Mouse (Mus musculus) T-helper 2 cell (primary cell): ENCODE measurements around the gene Cblc.
"Not testable (repeated sequence)": the region's sequence is repeated elsewhere in the genome, so short reads cannot be mapped to it uniquely, and the experiment has no call there.

Source experiments
- in situ Hi-C: fragments of 300-600 bp; cut with MboI, MseI; formaldehyde crosslinking; loops from one replicate; pipeline ENCODE4 v1.15.1; 2025; ENCODE audit warnings: high pct_unique_total_duplicates

Gene Cblc

DNA sequence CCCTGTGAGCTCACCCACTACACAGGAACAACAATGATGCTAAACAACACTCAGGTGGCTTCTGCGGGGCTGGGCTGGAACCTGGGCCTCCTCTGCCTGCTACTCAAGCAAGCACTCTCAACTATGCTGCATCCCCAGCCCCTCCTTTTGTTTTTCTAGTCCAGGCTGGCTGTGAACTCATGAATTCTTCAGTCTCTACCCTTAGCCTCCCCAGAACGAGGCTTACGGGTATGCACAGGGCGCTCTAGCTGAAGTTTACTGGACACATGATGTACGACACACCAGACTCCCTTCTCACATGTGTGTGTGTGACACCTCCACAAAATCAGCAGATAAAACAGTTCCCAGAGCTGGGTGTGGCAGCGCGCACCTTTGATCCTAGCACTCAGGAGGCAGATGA lies 22.3 kb upstream of the Cblc start:
- in situ Hi-C loops, result loop anchor here (10.0 kb wide), 1 partner anchor 136 kb away; the partner anchor contains the start of gene Igsf23

GRCm38 (mm10) chr7:19818440-19818839 lies 21.8 kb upstream of the Cblc start:
- in situ Hi-C loops, result loop anchor here (10.0 kb wide), 1 partner anchor 136 kb away; the partner anchor contains the start of gene Igsf23

- in situ Hi-C loops, result loop anchor here (10.0 kb wide), 1 partner anchor 137 kb away; the partner anchor contains the start of gene Igsf23
Measured at GRCm38 (mm10) chr7:19817382-19818105, 20.9 kb upstream of the Cblc start.

DNA sequence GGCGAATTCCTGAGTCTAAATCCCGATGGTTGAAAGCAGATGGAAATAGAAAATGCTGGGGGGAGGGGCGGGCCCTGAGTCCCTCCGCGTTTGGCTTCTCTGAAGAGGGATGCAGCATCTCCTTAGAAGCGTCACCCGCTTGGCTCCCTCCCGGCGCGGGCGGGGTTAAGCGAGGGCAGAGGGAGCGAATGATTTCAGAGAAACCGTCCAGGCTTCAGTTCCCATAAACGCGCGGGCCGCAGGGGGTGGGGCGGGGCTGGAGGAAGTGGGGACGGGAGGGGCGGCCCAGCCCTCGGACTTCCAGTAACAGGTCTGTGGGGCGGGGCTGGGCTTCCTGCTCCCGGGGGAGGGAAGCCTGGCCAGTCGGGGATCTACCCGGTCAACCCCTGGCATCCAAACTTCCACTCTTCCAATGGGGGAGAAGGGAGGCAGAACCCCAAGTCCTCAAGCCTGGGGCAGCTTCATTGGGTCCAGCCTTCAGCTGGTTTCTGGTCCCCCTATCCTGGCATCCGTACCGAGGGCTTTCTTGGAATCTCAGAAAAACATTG lies 19.7 kb upstream of the Cblc start:
- in situ Hi-C loops, result loop anchor here (10.0 kb wide), 1 partner anchor 139 kb away; the partner anchor contains the start of gene Igsf23

GRCm38 (mm10) chr7:19815296-19816223 lies 19.0 kb upstream of the Cblc start:
- in situ Hi-C loops, result loop anchor here (10.0 kb wide), 1 partner anchor 139 kb away; the partner anchor contains the start of gene Igsf23

GRCm38 (mm10) chr7:19813579-19814122 lies 17.0 kb upstream of the Cblc start:
- in situ Hi-C loops, result loop anchor here (10.0 kb wide), 1 partner anchor 141 kb away; the partner anchor contains the start of gene Igsf23

GRCm38 (mm10) chr7:19813161-19813560 lies 16.6 kb upstream of the Cblc start:
- in situ Hi-C loops, result loop anchor here (10.0 kb wide), 1 partner anchor 142 kb away; the partner anchor contains the start of gene Igsf23

DNA sequence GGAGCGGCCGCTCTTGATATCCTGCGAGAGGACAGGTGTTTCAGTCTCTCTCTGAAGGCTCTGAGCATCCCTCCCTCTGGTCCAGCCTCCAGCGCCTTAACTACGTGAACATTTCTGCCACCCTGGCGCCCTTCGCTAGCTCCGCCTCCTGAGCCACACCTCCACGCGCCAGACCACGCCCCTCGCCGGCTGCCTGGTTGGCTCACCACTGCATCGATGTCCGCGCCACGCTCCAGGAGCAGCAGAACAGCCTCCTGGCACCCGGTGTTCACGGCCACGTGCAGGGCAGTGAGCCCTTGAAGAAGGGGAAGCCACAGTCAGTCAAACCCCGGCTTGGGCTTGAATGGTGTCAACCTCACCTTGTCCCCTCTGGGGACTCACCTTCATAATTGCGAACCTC lies 14.5 kb upstream of the Cblc start:
- in situ Hi-C loops, result loop anchor here (10.0 kb wide), 1 partner anchor 144 kb away; the partner anchor contains the start of gene Igsf23

DNA sequence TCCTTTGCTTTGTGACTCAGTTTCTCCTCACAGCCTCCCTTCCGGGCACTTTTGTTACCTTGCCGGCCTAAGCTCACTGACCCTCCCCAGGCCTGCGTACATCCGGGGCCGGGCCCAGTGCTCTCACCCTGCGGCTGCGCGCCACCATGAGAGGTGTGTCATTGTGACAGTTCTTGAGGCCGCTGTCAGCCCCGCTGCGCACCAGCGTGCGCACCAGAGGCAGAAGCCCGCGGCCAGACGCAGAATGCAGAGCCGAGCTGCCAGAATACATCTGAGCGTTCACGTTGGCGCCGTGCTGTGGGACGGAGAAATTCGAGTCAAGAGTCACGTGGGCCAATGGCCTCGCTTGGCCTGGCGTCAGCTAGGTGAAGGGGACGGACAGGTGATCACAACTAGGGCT lies 12.8 kb upstream of the Cblc start:
- in situ Hi-C loops, result no loop called here

GRCm38 (mm10) chr7:19806356-19806969 lies 9.9 kb upstream of the Cblc start:
- in situ Hi-C loops, result no loop called here

DNA sequence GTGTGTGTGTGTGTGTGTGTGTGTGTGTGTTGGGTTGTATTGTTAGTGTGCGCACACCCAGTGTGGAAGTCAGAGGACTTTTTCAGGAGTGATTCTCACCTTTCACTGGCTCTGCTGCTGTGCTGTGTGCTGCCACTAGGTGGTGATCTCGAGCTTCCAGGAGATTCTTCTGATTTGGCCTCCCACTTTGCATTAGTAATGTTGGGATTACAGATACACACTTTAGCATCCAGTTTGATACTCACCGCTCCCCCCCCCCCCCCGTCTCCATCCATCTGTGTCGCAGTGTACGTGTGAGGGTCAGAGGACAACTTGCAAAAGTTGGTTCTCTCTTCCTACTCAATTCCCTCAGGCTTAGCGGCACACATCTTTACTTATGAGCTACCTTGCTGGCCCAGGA lies 6.4 kb upstream of the Cblc start:
- in situ Hi-C loops, result loop anchor here (5.0 kb wide), 1 partner anchor 39 kb away; no protein-coding TSS in a partner anchor

GRCm38 (mm10) chr7:19800764-19801163 lies 4.2 kb upstream of the Cblc start:
- in situ Hi-C loops, result loop anchor here (5.0 kb wide), 1 partner anchor 42 kb away; no protein-coding TSS in a partner anchor

DNA sequence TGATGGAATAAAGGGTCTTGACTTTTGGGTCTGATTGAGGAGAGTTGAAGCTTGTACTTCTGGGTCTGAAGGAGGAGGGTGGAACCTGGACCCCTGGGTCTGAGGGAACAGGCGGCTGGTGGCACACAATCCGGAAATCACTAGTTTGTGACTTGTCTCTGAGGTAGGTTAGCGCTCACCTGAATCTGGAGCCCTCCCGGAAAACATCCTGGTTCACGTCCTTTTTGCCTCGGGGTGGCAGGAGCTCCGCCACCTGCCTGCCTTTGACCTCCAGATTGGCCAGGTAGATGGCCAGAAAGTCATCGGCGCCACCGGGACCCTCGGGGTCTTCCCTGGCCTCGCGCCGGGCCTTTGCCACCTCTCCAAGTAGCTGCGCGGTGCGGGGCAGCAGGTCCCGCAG lies 355 bp downstream of the Cblc start:
- in situ Hi-C loops, result no loop called here

DNA sequence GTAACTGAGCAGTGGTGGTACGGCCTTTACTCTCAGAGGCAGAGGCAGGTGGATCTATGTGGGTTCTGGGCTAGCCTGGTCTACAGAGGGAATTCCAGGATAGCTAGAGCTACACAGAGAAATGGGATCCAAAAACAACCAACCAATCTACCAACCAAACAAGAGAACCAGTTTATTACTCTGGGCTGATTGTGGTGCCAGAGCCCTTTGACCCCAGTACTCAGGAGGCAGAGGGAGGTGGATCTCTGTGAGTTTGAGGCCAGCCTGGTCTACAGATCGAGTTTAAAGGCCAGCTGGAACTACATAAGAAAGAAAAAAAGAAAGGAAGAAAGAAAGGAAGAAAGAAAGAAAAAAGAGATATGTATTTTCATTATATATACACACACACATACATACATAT lies 1.4 kb downstream of the Cblc start:
- in situ Hi-C loops, result no loop called here

GRCm38 (mm10) chr7:19792701-19793630 lies 3.6 kb downstream of the Cblc start:
- in situ Hi-C loops, result no loop called here

- in situ Hi-C loops, result not testable (repeated sequence)
Measured at GRCm38 (mm10) chr7:19791504-19791903, 5.1 kb downstream of the Cblc start.

- in situ Hi-C loops, result loop anchor here (5.0 kb wide), 1 partner anchor 38 kb away; the partner anchor contains the start of gene Nectin2
Measured at GRCm38 (mm10) chr7:19789904-19790347, 6.7 kb downstream of the Cblc start.

DNA sequence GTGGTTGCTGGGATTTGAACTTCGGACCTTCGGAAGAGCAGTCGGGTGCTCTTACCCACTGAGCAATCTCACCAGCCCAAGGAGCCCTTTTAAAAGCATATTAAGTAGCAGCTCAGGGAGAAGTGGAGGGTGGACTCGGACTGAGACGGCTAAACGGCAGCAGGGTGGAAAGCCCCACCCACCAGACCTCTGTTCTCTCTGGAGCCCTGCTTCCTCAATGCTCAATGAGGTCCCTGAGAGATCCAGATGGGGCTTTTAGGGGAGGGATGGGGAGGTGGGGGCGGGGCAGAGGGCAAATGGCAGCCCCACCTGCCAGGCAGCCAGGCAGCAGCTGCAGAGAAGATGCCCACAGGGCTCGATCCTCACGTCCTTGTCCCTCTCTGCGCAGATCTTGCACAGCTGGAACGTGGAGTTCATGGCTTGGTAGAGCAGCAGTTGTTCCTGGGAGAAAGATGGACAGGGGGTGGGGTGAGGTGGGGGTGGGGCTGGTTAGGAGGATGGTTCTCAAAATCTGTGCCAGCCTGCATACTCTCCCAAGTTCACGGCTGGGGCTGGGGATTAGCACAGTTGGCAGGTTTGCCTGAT lies 10.6 kb downstream of the Cblc start:
- in situ Hi-C loops, result loop anchor here (5.0 kb wide), 1 partner anchor 34 kb away; the partner anchor contains the start of gene Nectin2
